ENCODE assay signal across 20 mouse cellular contexts in the genomic region with DNA sequence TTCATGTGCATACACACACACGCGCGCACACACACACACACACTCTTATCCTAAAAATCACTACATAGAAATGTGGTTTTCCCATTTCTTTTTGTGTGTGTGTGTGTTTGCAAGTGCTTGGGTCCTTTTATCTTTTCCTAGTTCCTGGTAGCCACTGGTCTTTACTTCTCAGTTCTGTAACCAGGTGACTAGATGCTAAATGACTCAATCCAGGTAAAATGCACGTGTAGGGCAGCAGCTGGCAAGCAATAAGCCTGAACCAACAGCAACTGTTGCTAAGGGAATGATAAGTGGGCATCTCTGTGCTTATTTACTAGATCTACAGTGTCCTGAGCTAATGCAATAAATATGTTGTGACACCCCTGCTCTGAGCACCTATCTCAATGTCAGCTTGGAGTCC. TPM values are rescaled to one million over a fixed set of nuclear protein-coding genes. Genes with fewer than 3 reads are reported as not detected.
"Had no signal": no experiment of that assay in that cellular context is flagged by ENCODE, and none has a peak within 500 bp of the region (broad histone marks: within the 10 kb centered on the region; RNA-seq: fewer than 3 reads in every experiment).

No protein-coding gene starts in this region.

- H3K27ac ChIP-seq: midbrain, embryonic 10.5 days; midbrain, embryonic 12.5 days; neural tube, embryonic 13.5 days; neural tube, embryonic 15.5 days had no signal

- H3K9ac ChIP-seq: lung, embryonic 14.5 days; midbrain, embryonic 12.5 days; neural tube, embryonic 13.5 days; neural tube, embryonic 15.5 days had no signal

- ATAC-seq: midbrain, embryonic 16.5 days had no signal

- H3K4me2 ChIP-seq: lung, embryonic 14.5 days; midbrain, embryonic 12.5 days; neural tube, embryonic 13.5 days; neural tube, embryonic 15.5 days had no signal

- H3K27me3 ChIP-seq: midbrain, embryonic 12.5 days; neural tube, embryonic 13.5 days; neural tube, embryonic 15.5 days had no signal

- H3K36me3 ChIP-seq: midbrain, embryonic 10.5 days; midbrain, embryonic 12.5 days; neural tube, embryonic 13.5 days; neural tube, embryonic 15.5 days had no signal

- H3K9me3 ChIP-seq: midbrain, embryonic 10.5 days; midbrain, embryonic 12.5 days; neural tube, embryonic 13.5 days; neural tube, embryonic 15.5 days had no signal

- H3K4me3 ChIP-seq: midbrain, embryonic 10.5 days; midbrain, embryonic 12.5 days; myocyte; neural tube, embryonic 13.5 days; neural tube, embryonic 15.5 days had no signal

- DNase-seq: lung, adult 18-20 months; lung, embryonic 14.5 days; lung, postnatal 10 days; lung, postnatal 4 days; midbrain, embryonic 14.5 days; right cerebral cortex, adult 18-20 months; right cerebral cortex, postnatal 25 days; right cerebral cortex, postnatal 4 days; spleen, adult 18-20 months; thymus, adult 2 months; thymus, postnatal 25 days; thymus, postnatal 4 days had no signal

RNA-seq across cellular contexts. Expression of a gene that starts 42.6 kb away (rescaled TPM):
- total RNA-seq: megakaryocyte, adult 5-6 weeks had no signal
- polyA plus RNA-seq: lung, embryonic 16.5 days had no signal
